Mouse (Mus musculus) spleen, adult 2 months (tissue): ENCODE results near the gene Sclt1. TPM values are rescaled to one million over a fixed set of nuclear protein-coding genes. Genes with fewer than 3 reads are reported as not detected.

Experiments
- DNase-seq, 2 experiments: peaks; one replicate each; pipeline versions ENCODE4 v3.0.0 to v3.0.0-alpha.2; 2012 to 2021; ENCODE audit warnings: low spot score in 2 of 2, low read depth in 1 of 2
- H3K27ac ChIP-seq: fragments of 200-500 bp; 2 replicates; pipeline ENCODE4 v1.5.1; 2012; ENCODE audit warnings: low read length, inconsistent platforms; ENCODE audit not compliant: insufficient read depth
- H3K27me3 ChIP-seq: fragments of 200-500 bp; 2 replicates; pipeline ENCODE4 v1.6.1; 2012; ENCODE audit warnings: mild to moderate bottlenecking, moderate library complexity, low read length, inconsistent platforms; ENCODE audit not compliant: control insufficient read depth, insufficient read depth
- H3K36me3 ChIP-seq: fragments of 200-500 bp; 2 replicates; pipeline ENCODE4 v1.6.1; 2012; ENCODE audit warnings: mild to moderate bottlenecking, low read length, inconsistent platforms; ENCODE audit not compliant: control insufficient read depth, insufficient read depth
- H3K4me1 ChIP-seq: fragments of 200-500 bp; 2 replicates; pipeline ENCODE4 v1.6.1; 2011; ENCODE audit warnings: inconsistent platforms; ENCODE audit not compliant: control insufficient read depth, insufficient read depth, insufficient read length
- H3K4me3 ChIP-seq: fragments of 200-500 bp; 2 replicates; pipeline ENCODE4 v1.5.1; 2011; ENCODE audit warnings: mild to moderate bottlenecking, inconsistent platforms; ENCODE audit not compliant: insufficient read depth, insufficient read length; ENCODE audit errors: extremely low read depth
- CTCF ChIP-seq: fragments of 200-500 bp; IDR thresholded peaks from 2 replicates; pipeline ENCODE4 v1.5.1; 2011; ENCODE audit warnings: mild to moderate bottlenecking, inconsistent platforms; ENCODE audit not compliant: insufficient read depth, insufficient read length, insufficient replicate concordance; ENCODE audit errors: extremely low read depth
- POLR2A ChIP-seq: fragments of 200-500 bp; IDR thresholded peaks from 2 replicates; pipeline ENCODE4 v1.6.1; 2011; ENCODE audit warnings: low read depth, low read length, inconsistent platforms
- WGBS: fragments of 180-500 bp; shearing (Covaris S2); methylation state at CpG from one replicate; pipeline ENCODE4 v1.1.7; 2018; 5-methylcytosine and 5-hydroxymethylcytosine counted together
- polyA plus RNA-seq: library from polyadenylated mRNA; depleted of rRNA; stranded (reverse); fragments of >200 nt; gene quantifications from 2 replicates; pipeline ENCODE4 v1.2.3, GENCODE M21; 2012

The Sclt1 gene
- polyA plus RNA-seq, 1 experiment, result 4.0 TPM

DNA sequence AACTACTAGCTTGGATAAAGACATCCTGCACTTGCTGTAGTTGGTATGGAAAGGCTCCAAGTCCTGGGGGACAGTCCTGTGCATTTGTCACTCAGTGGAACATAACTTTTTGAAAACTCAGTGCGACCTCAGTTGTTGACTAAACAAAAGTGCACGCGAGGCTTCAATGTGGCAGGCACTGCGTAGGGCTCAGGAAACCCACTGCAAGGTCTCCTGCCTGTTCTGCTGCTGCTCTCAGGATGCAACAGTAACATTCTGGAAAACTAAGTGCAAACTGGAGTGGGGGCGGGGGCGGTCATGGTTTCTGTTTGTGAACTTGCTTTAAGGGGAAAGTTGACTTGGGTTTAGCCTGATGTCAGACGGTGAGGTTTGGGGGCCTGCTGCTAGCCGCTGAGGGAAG is 134.8 kb downstream of the Sclt1 start:
- no peak overlapping the region for H3K27ac ChIP-seq
- peaks cover 33% of the 10 kb centered on the region for H3K36me3 ChIP-seq
- WGBS, result 97% methylated on average over 8 of the region's 8 CpGs
- DNase-seq, result no peak
- TF ChIP-seq CTCF (no peak), POLR2A (no peak)
- no peaks in the 10 kb centered on the region; the same call in 1 of the 2 replicates for H3K4me1 ChIP-seq
- H3K4me3 ChIP-seq, result no peak overlapping the region
- no peaks in the 10 kb centered on the region for H3K27me3 ChIP-seq

- Histone ChIP-seq H3K4me1 (no peaks in the 10 kb centered on the region; the same call in 1 of the 2 replicates), H3K4me3 (no peak overlapping the region), H3K27me3 (no peaks in the 10 kb centered on the region), H3K36me3 (peaks cover 31% of the 10 kb centered on the region), H3K27ac (no peak overlapping the region)
- no peak for TF ChIP-seq POLR2A
- WGBS, result 98% methylated on average over 9 of the region's 9 CpGs
- DNase-seq, result no peak
Observed at GRCm38 (mm10) chr3:41607050-41607449, 135.3 kb downstream of the Sclt1 start.

GRCm38 (mm10) chr3:41606330-41606664 is 136.0 kb downstream of the Sclt1 start:
- Histone ChIP-seq H3K27ac (no peak overlapping the region), H3K36me3 (peaks cover 30% of the 10 kb centered on the region), H3K4me1 (no peaks in the 10 kb centered on the region; the same call in 1 of the 2 replicates), H3K27me3 (no peaks in the 10 kb centered on the region), H3K4me3 (no peak overlapping the region)
- no peak for TF ChIP-seq CTCF
- no peak for TF ChIP-seq POLR2A
- no peak for DNase-seq
- WGBS, result 92% methylated on average over 4 of the region's 4 CpGs

- Histone ChIP-seq H3K4me1 (no peaks in the 10 kb centered on the region; the same call in 1 of the 2 replicates), H3K4me3 (no peak overlapping the region), H3K36me3 (peaks cover 29% of the 10 kb centered on the region), H3K27me3 (no peaks in the 10 kb centered on the region), H3K27ac (no peak overlapping the region)
- no peak for DNase-seq
- no peak for TF ChIP-seq POLR2A
- no peak for TF ChIP-seq CTCF
- WGBS, result 92% methylated on average over 13 of the region's 13 CpGs
Observed at GRCm38 (mm10) chr3:41605601-41606329, 136.5 kb downstream of the Sclt1 start.

- Histone ChIP-seq H3K27me3 (no peaks in the 10 kb centered on the region), H3K4me1 (no peaks in the 10 kb centered on the region; the same call in 1 of the 2 replicates), H3K27ac (no peak overlapping the region), H3K36me3 (peaks cover 26% of the 10 kb centered on the region), H3K4me3 (no peak overlapping the region)
- no peak for DNase-seq
- 29% methylated on average over 12 of the region's 12 CpGs for WGBS
- TF ChIP-seq POLR2A (no peak), CTCF (no peak)
Observed at GRCm38 (mm10) chr3:41604629-41605321, 137.5 kb downstream of the Sclt1 start.

DNA sequence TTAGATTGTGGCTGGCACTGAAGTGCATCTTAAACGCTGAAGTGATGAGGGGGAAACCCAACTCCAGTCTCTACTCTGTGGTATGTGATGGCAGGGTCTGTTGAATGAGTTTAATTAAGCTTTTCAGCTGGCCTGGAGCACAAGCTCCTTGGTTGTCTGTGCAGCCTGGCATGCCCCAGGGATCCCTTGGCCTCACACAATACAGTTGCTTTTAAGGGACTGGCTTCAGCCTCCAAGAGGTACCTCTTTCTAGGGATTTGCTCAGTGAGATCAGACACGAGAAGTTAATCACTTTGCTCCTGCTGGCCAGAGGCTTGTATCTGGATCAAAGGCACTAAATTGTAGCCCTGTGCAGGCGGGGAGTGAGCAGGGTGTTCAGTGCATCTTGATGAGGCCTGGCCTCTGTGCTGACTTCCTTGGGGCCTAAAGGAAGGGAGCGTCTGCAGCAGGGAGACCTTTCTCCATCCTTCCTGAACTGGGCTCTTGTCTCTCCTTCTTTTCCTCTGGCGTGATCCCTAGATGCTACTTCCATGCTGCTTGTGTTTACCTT is 138.8 kb downstream of the Sclt1 start:
- Histone ChIP-seq H3K4me3 (no peak overlapping the region), H3K27me3 (no peaks in the 10 kb centered on the region), H3K4me1 (no peaks in the 10 kb centered on the region; the same call in 1 of the 2 replicates), H3K27ac (no peak overlapping the region), H3K36me3 (peaks cover 24% of the 10 kb centered on the region)
- TF ChIP-seq POLR2A (no peak), CTCF (no peak)
- DNase-seq, result no peak
- WGBS, result 81% methylated on average over 5 of the region's 5 CpGs
